Mouse (Mus musculus) layer of hippocampus, adult 11-12 months (tissue): ENCODE data around the gene Ampd2.

ENCODE experiments used
- DNase-seq: peaks from one replicate; pipeline ENCODE4 v3.0.0; 2022; ENCODE audit warnings: low spot score

The Ampd2 gene

DNA sequence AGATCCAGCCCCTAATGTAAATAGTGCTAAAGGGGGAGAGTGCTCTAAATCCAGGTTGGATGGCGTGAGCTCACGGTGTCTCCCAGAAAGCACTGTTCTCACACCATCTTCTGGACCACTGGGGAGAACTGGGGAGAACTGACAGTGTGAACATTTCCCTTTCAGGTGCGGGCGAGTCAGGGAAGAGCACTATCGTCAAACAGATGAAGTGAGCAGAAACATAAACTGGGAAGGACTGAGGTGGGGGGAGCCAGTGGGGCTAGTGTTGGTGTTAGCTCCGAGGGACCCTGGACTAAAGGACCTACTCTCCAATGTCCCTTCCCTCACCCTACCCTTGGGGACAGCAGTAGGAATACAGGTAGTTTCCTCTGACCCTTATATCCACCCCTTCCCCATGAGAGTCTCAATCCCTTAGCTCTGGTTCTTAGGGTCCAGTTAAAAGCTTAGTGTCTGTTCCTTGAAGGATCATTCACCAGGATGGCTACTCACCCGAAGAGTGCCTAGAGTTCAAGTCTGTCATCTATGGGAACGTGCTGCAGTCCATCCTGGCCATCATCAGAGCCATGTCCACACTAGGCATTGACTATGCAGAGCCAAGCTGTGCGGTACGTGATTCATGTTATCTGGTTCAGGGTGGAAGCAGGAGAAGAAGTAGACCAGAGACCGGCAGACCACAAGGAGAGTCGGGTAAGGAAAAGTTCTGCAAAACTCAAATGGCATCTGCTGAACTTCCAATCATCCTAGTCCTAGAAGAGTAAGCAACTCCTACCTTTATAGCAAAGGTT, 8.7 kb upstream of the Ampd2 start:
- no peak for DNase-seq

DNA sequence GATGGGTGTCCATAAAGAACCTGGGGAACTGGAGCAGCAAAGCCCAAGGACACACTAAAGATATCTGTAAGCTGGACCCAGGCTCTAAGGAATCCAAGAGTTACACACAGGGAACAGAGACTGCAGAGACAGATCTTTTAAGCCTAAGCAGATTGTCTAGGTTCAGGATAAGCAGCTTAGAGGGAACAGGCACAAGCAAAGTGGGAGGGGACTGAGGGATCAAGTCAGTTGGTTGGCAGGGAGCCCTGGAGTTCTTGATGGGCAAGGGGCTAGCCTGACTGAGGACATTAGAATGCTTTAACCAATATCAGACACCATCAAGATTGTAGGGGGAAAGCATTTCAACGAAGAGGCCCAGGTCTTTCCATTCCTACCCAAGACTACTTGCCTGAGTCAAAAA, 7.7 kb upstream of the Ampd2 start:
- no peak for DNase-seq

DNA sequence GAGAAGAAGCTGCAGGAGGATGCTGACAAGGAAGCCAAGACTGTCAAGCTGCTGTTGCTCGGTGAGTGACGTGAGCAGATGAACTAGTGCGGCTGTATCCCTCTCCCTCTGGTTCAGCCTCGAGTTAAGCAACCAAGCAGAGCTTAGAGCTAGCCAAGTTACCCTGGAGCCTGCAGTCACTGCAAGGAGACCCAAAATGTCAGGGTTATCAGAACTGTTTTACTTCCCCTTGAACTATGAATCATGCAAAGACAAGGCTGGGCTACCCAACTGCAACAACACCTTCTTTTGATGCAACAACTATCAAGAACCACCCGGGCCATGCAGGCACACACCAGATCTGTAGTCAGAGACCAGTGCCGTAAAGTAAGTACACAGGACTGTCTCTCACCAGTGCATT, 6.9 kb upstream of the Ampd2 start:
- DNase-seq, result no peak

DNA sequence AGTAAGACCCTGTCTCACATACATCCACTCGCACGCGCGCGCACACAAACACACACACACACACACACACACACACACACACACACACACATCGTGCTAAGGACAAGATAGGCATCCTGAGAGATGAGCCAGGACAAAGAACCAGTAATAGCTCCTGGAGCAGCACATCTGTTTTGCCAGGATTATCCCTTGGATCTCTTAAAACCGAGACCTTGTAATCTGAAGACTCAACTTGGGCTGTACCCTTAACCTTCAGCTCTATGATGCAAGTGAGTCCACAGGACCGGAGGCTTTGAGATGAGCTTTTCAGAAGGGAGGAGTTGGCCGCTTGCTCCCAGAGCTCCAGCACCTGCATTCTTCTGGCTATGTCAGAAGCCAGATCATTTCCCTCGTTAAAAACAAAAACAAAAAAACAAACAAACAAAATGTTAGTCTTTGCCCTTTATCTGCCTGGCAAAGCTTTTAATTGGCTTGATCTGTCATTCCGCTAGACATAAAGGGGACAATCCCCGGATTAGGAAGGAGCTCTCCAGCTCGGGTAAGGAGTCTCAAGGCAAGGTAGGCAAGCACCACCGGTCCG, 6.2 kb upstream of the Ampd2 start, which contains the start of gene Gnat2:
Gnat2 (plus strand) TSS at position 254 of the 580 bp plus-strand sequence.
- DNase-seq, result no peak

DNA sequence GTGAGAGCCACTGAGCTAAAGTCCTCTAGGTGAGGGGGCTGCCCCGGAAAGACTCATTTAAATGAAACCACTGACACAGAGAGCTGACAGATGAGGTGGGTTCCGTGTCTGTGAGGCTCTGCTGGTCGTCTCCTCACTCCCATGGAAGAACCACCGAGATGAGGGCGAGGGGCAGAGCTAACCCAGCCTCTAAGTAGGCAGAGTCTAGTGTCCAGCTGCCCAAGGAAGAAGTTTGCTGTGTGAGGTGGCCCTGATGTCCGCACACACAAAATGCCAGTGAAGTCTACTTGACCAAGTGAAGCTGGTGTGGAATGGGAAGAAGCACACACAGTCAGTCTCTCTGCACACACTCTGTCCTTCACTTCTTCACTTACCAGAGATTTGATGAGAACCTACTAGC, 5.6 kb upstream of the Ampd2 start:
- no peak for DNase-seq

DNA sequence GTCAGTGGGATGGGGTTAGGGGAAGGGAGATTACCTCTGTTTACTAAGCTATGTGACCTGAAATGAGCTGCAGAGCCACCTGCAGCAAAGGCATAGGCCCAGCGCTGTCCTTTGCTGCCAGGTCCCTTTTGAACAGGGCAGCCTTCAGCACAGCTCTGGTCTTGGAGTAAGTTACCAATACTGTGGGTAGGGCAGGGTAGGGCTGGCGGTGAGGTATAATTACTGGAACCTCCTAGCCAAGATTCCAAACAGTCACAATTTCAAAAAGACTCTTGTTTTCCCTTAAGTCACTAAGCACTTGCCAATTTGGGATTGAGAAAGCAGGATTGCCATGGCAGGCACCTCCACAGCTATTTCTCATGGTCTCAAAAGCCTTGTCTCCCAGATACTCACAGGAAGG, 4.1 kb upstream of the Ampd2 start:
- DNase-seq, result no peak

DNA sequence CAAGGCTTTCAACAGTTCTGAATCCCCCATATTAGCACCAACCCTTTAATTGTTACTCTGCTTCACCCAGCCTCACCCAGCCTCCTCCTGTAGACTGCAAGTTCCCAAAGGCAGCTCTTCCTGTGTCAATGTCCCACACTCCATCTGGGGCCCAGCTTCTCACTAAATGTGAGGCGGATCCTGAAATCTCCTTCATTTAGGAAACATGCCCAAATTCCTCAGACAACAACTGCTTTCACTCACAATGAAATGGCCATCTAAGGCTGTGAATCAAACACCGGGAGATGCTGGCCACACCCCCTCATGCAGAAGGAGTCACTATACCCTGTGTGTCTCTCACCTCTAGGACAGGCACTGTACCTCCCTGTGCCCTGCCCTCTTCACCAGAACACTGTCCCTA, 3.5 kb upstream of the Ampd2 start:
- no peak for DNase-seq

DNA sequence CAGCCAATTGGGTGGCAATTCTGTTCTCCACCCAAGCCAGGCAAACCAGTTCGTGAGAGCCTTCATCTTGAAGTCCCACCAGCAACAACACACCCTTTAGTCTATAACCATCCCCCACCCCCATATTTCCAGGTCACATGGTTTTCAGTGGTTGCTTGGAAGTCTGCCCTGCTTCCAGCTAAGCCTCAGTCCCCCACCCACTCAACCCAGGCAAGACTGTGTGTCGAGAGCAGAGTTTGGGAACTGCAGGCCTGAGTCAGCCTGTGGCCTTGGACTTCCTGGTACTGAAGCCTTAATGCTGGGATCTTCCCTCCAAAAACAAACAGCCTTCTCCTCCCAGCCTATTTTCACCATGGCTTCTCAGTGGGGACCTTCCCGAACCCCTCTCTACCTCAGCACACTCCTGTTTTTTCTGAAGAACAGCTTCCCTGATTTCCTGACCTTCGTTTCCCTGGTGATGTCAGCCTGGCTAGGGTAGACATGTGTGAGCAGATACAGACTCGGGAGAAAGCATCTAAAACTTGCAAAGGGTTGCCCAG, 2.5 kb upstream of the Ampd2 start:
- no peak for DNase-seq

DNA sequence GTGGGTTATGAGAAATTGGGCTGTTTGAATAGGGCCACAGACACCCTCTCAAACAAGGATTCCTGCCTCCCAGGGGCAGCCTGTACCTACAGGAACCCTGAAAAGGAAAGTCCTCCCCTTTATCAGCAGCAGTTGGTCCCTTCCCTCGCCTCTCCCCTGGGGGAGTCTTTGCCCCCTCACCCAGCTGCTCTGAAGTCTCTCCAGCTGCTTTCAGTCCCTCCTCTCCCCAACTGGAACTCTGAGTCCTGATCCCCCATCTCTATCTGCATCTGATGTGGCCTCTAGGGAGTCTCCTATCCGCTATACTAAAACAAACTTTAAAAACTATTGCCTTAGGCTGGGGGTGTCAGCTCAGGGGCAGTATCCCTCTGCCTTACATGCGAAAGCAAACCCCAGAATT, 878 bp upstream of the Ampd2 start:
- DNase-seq, result no peak

DNA sequence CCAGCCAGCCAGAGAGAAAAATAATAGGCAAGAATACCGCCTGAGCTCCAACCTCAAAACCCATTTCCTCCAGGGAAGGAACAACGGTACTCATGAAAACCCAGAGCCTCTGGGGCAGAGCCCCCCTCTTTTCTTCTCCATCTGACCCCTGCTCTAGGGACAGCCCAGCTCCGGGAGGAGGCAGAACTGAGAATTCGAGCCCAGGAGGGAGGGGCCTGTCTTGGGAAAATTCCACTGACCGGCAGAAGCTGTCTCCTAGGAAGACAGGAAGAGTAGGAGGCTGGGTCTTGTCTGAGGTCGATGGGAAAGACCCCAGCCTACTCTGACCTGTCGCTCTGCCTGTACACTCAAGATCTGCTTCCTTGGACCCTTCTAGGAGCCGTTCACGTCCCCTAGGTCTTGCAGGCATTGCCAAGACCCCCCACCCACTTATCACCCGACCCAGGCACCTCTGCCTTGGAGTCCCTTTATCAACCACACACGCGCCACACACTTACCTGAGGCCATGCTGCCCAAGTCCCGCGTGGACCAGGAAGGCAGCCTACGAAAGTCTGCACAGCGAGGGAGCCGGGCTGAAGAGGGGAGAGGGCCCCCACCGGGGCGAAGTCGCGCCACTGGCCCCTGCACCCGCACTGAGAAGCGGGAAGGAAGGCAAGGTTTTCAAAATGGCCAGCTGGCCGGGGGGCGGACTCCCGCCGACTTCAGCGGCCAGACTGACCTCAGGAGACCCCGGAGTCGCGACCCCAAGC, 556 bp downstream of the Ampd2 start:
- DNase-seq, result peak; percentile 57

DNA sequence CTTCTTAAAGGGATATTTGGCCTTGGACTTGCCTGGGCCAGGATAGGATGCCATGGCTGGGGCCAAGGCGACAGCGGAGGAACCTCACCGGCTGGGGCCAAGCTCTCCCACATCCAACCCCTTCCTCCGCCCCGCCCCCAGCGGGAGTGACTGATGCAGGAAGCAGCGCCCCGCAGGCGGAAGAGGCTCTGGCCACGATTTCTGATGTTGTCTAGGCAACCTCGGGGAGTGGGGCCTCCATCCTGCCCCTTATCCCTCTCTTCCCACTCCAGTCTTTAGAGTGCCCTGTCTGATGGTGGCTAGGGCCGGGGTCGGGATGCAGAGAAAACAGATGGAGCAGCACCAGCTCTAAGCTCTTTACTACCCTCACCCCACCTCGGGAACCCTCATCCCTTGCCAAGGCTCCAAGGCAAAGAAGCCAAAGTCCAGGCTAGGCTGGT, 1.1 kb downstream of the Ampd2 start:
- DNase-seq, result peak; percentile 91

DNA sequence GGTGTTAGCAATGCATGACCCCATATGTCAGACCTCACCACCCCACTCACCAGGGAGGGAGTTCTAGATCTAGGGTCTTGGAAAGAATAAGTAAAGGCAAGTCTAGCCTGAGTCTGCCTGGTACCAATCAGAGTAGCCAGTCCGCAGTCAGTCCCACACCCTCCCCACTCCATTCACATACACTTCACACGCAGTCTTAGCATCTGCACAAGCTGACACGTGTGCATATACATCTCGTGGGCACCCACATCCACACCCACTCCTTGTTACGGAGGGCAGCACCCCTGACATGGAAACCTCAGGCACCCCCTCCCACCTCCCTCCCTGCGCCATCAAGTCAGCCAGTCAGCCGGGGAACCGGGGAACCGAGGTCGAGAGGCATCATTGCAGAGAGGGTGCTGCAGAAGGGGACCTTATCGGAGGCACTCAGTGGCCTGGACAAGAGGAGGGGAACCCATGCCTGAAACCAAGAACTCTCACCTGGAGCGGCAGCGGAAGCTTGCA, 1.6 kb downstream of the Ampd2 start:
- no peak for DNase-seq

DNA sequence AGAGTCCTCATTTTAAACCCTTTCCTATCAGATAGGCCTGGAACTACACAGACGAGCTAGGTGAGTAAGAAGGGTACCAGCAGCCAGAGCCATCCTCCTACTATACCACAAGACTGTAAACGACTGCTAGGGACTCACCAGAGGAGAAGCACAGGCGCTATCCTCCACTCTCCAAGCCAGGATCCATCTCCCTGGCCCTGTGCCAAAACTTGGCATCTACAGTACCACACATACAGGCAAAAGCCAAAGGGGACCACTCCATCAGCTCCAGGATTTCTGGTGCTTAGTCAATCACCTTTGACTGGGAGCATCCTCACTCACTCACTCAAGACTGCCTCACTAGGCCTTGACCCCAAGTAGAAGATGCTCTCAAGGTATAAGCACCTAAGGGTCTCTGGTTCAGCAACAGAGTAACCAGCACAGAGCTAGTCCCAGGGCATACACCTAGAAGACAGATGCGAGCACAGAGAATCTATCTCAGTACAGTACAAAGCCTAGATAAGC, 2.5 kb downstream of the Ampd2 start:
- DNase-seq, result no peak

DNA sequence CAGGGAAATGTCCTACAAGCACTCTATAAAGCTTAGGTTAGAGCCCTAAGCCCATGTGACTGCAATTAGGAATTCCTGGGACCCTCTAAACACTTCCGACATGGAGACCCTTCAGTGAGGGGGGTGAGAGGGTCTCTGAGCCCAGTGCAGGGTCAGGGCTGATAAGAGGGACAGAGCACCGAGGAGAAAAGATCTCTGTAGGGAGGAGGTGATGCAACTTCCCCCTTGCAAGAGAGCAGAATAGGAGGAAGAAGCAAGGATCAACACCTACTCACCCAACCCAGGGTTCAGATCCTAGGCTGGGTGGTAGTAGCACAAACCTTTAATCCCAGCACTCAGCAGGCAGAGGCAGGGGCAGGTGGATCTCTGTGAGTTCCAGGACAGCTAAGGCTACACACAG, 3.3 kb downstream of the Ampd2 start:
- DNase-seq, result no peak

DNA sequence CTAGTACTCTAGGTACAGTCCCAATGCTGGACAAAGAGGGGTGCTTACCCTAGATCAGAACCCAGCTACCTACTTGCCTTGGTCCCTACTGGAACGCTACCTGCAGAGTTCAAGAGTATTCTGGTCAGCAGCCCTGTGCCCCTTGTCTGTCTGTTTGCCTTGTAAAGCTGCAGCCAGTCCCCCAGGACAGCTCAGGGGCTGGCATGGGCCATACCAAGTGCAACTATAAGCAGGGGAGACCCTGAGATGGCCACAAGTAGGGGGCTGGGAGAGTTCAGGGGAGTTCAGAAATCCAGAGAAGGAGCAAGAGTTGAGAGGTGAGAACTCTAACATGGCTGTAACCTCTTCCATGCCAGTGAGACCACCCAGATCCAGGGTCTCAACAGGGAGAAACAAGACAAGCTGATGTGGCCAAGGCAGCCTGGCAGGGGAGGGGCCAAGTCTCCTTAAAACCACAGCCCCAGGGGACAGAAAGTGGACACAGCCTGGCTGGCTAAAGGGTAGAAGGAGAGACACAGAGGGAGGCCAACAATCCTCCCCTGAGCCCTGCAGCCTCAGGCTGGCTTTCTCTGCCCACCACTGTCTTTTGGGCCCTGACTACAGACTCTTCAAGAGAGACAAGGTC, 4.1 kb downstream of the Ampd2 start:
- no peak for DNase-seq

DNA sequence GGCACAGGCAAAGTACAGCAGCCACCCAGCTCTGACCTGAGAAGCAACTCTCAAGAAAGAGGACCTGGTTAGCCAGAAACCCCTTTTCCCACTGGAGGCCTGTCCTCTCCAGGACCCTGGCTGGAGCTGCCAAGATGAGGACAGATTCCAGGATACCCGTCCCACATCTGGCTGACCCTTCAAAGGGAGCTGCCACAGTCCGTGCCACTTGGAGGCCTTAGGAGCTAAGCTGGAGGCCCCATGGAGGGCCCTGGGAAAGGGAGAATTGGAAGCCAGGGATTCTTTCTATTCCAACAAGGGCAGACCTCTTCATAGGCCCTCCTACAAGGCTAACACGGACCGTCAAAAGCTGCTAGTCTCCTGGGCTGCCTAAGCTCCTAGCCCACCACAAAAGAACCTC, 4.8 kb downstream of the Ampd2 start:
- DNase-seq, result no peak

DNA sequence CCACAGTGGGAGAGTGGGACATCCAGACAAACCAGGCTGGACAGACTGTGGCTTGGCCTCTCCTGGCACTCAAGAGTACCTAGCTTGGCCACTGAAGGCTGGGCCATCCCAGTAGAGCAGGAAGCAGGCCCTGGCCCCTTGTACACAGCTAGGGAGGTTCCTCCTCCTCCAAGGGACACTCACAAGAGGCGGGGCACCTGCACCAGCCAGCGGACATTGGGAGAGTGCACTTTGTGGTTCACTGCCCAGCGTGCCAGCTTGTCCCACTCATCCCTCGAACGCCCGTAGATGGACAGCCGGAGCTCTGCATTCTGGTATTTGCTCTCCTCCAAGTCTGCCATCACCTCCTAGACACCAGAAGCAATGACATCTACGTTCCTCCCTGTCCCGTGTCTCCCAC, 9.6 kb downstream of the Ampd2 start:
- no peak for DNase-seq

DNA sequence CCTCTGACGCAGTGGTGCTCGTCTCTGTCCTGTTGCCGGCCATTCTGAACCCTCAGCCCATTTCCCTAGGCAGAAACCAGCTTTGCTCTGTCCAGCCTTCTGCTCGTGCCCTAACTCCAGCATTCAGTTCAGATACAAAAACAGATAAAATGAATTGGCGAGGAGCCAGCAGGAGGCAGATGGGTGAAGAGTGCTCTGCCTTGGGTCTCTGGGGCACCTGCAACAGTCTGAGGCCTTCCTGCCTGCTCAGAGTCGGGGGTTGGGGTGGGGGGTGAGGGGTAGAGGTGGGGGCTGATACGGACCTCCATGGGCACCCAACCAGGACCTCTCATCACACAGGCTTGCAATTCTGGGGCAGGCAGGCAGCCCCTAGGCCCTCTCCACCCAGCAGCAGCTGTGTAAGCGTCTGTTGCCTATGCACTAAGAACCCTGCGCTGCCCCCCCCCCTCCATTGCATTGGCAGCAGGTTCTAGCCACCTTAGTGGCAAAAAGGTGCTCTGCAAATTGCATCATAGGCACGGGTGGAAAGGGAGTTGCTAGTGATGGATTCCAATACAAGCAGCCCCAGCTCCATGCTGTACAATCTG, 13.4 kb downstream of the Ampd2 start:
- DNase-seq, result no peak

DNA sequence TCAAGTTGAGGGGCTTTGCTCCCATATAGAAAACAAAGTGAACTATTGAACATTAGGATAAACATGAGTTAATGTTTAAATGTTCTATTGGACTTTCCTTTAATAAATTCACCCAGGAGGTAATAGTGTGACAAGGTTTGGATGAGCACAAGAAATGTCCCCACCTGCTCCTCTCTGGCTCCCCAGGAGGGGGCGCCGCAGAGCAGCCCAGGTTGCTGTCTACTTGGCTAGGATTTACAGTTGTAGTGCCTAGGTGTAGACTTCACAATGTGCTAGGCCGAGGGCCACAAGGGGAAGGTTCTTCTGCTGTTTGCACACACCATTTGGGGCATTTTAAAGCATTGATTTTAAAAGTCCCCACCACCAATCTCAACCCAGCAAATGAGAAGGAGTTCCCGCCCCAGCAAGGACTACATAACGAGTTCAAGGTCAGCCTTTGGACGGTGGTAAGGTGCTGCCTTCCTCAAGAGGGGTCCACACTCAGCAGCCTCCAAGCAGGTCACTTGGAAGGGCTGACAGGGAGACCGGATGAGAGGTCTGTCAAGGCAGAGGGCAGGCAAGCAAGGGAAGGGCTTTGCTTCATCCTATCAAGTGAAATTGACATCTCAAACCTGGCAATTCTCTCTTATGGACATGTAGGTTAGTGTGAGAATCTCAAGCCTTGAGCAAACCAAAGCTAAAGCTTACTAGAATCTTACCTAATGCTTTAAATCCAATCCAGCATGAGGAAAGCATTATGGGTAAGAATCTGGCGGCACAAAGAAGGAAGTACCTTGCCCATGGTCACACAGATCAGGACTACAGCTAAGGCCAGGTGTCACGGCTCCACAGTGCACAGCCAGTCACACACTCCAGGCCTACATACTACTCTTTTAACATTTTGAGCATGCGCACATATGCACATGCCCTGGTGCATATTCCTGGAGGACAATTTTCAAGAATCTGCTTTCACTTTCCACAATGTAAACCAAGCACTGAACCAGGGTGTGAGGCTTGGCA, 15.9 kb downstream of the Ampd2 start:
- peak; percentile 70 for DNase-seq

DNA sequence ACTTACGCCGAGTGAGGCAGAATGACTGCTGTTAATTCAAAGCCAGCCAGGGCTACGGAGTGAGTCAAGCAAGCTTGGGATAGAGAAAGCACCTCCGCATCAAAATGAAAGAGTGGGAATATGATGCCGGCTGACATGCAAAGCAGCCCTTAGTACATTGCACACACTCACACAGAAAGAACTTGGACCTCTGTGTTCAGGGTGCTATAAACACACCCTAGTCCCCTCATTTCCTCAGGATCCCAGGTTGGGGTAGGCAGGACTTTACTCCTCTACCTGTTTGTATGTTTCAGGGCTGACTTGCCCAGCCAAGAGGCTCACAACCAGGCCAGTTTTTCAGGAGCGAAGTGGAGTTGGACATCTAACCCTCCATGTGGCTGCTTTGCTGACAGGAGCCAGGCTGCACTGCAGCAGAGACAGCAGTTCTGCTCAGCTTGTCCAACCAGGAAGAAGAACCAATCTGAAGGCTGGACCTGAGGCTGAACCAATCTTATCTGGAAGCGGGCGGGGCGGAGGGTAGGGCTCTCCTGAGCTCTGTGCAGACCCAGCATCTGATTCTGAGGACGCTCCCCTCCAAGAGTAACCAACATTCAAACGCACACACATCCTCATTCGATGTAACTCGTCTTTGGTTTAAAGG, 17.1 kb downstream of the Ampd2 start:
- no peak for DNase-seq
